In the genomic region with DNA sequence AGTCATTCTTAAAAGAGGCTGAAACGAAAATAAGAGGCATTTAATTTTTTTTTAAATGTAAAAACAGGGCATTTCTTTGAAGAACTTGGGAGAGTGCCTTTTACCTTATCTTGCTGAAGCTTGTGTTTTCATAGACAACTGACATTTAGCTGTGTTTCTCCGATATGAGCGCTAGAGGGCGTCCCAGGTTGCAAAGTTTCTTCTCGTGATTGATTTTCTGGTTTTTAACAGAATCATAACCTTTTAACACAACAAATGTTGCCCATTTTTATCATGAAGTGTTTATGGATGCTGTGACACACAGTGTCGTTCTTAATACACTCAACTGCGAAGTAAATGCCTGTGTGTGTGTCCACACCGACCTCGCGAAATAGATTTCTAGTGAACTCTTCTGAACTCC, we compare ENCODE assay signal across 8 mouse cellular contexts. TPM values are rescaled to one million over a fixed set of nuclear protein-coding genes. Genes with fewer than 3 reads are reported as not detected.
DNase-seq lines count a peak whose midpoint lies in the region; ATAC-seq and TF ChIP-seq lines count a peak whose summit lies in the region.

No protein-coding gene starts in this region.

- no peaks in the 10 kb centered on the region for H3K27me3 ChIP-seq in kidney, adult 2 months (replicated peaks; ENCODE audit: control insufficient read depth, insufficient read depth, low read length)
- no peaks in the 10 kb centered on the region for H3K27me3 ChIP-seq in kidney, embryonic 15.5 days
- H3K27me3 ChIP-seq in forebrain, embryonic 13.5 days = no peaks in the 10 kb centered on the region
- H3K27me3 ChIP-seq in limb, embryonic 10.5 days (ENCODE audit: low read depth, poor library complexity, severe bottlenecking) = no peaks in the 10 kb centered on the region

- no peak overlapping the region for H3K9ac ChIP-seq in kidney, embryonic 15.5 days
- H3K9ac ChIP-seq in forebrain, embryonic 13.5 days = no peak overlapping the region

- H3K9me3 ChIP-seq in kidney, embryonic 15.5 days (replicated peaks) = no peaks in the 10 kb centered on the region
- no peaks in the 10 kb centered on the region for H3K9me3 ChIP-seq in forebrain, embryonic 13.5 days (replicated peaks)
- no peaks in the 10 kb centered on the region for H3K9me3 ChIP-seq in limb, embryonic 10.5 days (replicated peaks)

- no peak for TF ChIP-seq POLR2A in kidney, adult 2 months (IDR thresholded peaks at IDR 0.05; ENCODE audit: low read depth, low read length)

- H3K4me2 ChIP-seq in kidney, embryonic 15.5 days = no peak overlapping the region
- peak overlapping the region; percentile 14; the same call in 1 of the 2 replicates for H3K4me2 ChIP-seq in forebrain, embryonic 13.5 days

- peak; percentile 37 for DNase-seq in kidney, adult 2 months
- peak; percentile 83 for DNase-seq in CD4-positive, CD25-positive, alpha-beta regulatory T cell, adult 2 months (ENCODE audit: low read depth, low spot score)
- peak; percentile 16 for DNase-seq in Muller cell, postnatal 12 days (ENCODE audit: inconsistent ontology term)
- DNase-seq in limb, embryonic 10.5 days (ENCODE audit: low spot score) = peak; percentile 46
- DNase-seq in thymus, postnatal 0 days (ENCODE audit: low spot score) = peak; percentile 81
- no peak for DNase-seq in gastrocnemius, adult 18-20 months (ENCODE audit: low spot score)

- 22% methylated on average over 10 of the region's 10 CpGs for WGBS in kidney, adult 2 months
- 20% methylated on average over 10 of the region's 10 CpGs for WGBS in kidney, embryonic 15.5 days
- 22% methylated on average over 10 of the region's 10 CpGs for WGBS in forebrain, embryonic 13.5 days
- WGBS in limb, embryonic 10.5 days = 25% methylated on average over 10 of the region's 10 CpGs

- no peaks in the 10 kb centered on the region for H3K4me1 ChIP-seq in kidney, adult 2 months (ENCODE audit: control insufficient read depth, insufficient read depth, low read length)
- no peaks in the 10 kb centered on the region for H3K4me1 ChIP-seq in kidney, embryonic 15.5 days
- H3K4me1 ChIP-seq in forebrain, embryonic 13.5 days = no peaks in the 10 kb centered on the region
- no peaks in the 10 kb centered on the region for H3K4me1 ChIP-seq in limb, embryonic 10.5 days

- no peak overlapping the region for H3K4me3 ChIP-seq in kidney, adult 2 months (ENCODE audit: insufficient read depth, low read depth, low read length)
- H3K4me3 ChIP-seq in kidney, embryonic 15.5 days (replicated peaks) = no peak overlapping the region
- H3K4me3 ChIP-seq in forebrain, embryonic 13.5 days = no peak overlapping the region
- H3K4me3 ChIP-seq in limb, embryonic 10.5 days = no peak overlapping the region

- ATAC-seq in kidney, embryonic 15.5 days (replicated peaks; ENCODE audit: low FRiP score) = no peak
- no peak for ATAC-seq in forebrain, embryonic 13.5 days

- no peaks in the 10 kb centered on the region for H3K36me3 ChIP-seq in kidney, adult 2 months (ENCODE audit: control insufficient read depth, insufficient read depth, low read length)
- no peaks in the 10 kb centered on the region for H3K36me3 ChIP-seq in kidney, embryonic 15.5 days
- H3K36me3 ChIP-seq in forebrain, embryonic 13.5 days (ENCODE audit: poor library complexity, severe bottlenecking) = no peaks in the 10 kb centered on the region
- H3K36me3 ChIP-seq in limb, embryonic 10.5 days = no peaks in the 10 kb centered on the region

- TF ChIP-seq CTCF in kidney, adult 2 months (conservative IDR thresholded peaks at IDR 0.05; ENCODE audit: insufficient read depth, insufficient read length, low read depth, low read length) = 0 out of 2 replicates have a peak, but pooled peaks have one; percentile 16

- H3K27ac ChIP-seq in kidney, adult 2 months (ENCODE audit: insufficient read depth, low read depth, low read length) = no peak overlapping the region
- no peak overlapping the region for H3K27ac ChIP-seq in kidney, embryonic 15.5 days
- no peak overlapping the region for H3K27ac ChIP-seq in forebrain, embryonic 13.5 days
- no peak overlapping the region for H3K27ac ChIP-seq in limb, embryonic 10.5 days

RNA-seq across cellular contexts. Expression of a gene that starts 37.7 kb away (rescaled TPM):
- polyA plus RNA-seq in kidney, adult 2 months (2012; rRNA removed) = 0.17 and 0.18 TPM in 2 replicates
- 0.57 and 0.59 TPM in 2 replicates for polyA plus RNA-seq in kidney, embryonic 15.5 days (2015; fragmentation: Nextera tagmentation; extraction: Ambion mirVana)
- polyA plus RNA-seq in forebrain, embryonic 13.5 days (2015; fragmentation: Nextera tagmentation; extraction: Ambion mirVana) = 0.35 and 0.57 TPM in 2 replicates
- polyA plus RNA-seq in limb, embryonic 10.5 days (2016; fragmentation: Nextera tagmentation; extraction: Ambion mirVana) = 0.38 and 0.68 TPM in 2 replicates
- polyA plus RNA-seq in thymus, postnatal 0 days (2015; fragmentation: Nextera tagmentation; extraction: Ambion mirVana) = 1.5 and 1.6 TPM in 2 replicates
- total RNA-seq in gastrocnemius, adult 18-20 months (2021) = under 1 TPM; 0.05 to 0.09 TPM

RNA-seq across cellular contexts. Expression of a gene that starts 38.0 kb away (rescaled TPM):
- polyA plus RNA-seq in kidney, adult 2 months (2012; rRNA removed) = 0.84 and 1.3 TPM in 2 replicates
- polyA plus RNA-seq in kidney, embryonic 15.5 days (2015; fragmentation: Nextera tagmentation; extraction: Ambion mirVana) = 1.2 and 1.8 TPM in 2 replicates
- polyA plus RNA-seq in forebrain, embryonic 13.5 days (2015; fragmentation: Nextera tagmentation; extraction: Ambion mirVana) = 1.2 and 1.4 TPM in 2 replicates
- polyA plus RNA-seq in limb, embryonic 10.5 days (2016; fragmentation: Nextera tagmentation; extraction: Ambion mirVana) = 0.92 and 2.4 TPM in 2 replicates
- 5.1 and 5.9 TPM in 2 replicates for polyA plus RNA-seq in thymus, postnatal 0 days (2015; fragmentation: Nextera tagmentation; extraction: Ambion mirVana)
- total RNA-seq in gastrocnemius, adult 18-20 months (2021) = under 1 TPM in 1 of 2 experiments, not detected in 1; 0.62 TPM
